Mouse (Mus musculus): ENCODE data around the gene Pgs1.

Gene Pgs1

GRCm38 (mm10) chr11:118043293-118043907 is 57.3 kb downstream of the Pgs1 start:
- no peak for DNase-seq (ENCODE audit: low read depth, low spot score)

DNA sequence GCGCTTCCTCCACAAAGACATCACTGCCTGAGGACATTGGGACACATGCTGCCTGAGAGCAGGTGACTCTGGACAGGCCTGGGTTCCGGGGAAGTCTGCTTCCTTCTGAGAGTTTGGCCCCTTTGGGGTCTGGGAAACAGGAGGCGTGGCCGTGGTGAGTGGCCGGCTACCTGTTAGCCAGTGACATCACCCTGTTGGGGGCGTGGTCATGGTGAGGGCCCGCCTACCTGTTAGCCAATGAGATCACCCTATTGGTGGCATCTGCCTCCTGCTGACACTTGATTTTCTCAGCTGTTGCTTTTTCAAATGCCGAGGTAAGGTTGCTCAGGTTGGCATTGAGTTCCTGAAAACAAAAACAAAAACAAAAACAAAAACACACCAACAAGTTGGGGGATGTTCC is 63.5 kb downstream of the Pgs1 start:
- no peak for DNase-seq (ENCODE audit: low read depth, low spot score)

DNA sequence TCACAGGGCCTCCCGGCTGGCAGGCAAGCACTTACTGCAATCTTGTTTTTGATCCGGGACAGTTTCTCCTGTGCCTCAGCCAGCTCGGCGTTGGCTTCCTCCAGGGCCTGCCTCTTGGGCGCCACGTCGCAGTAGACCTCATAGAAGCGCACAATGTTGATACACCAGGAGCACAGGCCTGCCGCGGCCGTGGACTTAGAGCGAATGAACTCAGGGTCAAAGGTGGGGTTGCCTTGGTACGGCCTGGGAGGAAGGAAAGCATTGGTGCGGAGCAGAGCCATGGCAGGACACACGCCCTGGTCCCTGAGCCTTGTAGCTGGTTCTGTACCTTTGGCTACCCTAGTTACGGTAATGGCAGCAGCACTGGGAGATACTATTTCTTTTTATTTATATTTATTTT is 64.1 kb downstream of the Pgs1 start:
- DNase-seq (ENCODE audit: low read depth, low spot score): no peak

- no peak for DNase-seq (ENCODE audit: low read depth, low spot score)
Observed at GRCm38 (mm10) chr11:118058367-118058766, 72.3 kb downstream of the Pgs1 start.

DNA sequence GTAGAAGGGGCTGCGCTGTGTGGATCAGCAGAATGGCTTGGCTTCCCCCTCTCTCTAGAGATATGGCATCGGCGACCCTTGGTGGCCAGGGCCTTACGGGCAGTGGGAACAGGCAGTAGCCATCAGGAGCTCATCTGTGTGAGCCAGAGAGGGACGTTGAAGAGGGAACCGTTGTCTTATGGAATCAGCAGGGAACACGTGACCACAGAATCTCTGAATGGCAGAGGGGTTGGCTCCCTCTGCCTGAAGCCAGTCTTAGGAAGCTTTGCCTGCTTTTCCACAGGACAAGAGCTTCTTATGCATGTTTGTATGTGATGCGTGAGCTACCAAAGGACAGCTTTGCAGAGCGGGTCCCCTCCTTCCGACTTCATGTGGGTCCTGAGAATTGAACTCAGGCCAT is 72.8 kb downstream of the Pgs1 start:
- DNase-seq (ENCODE audit: low read depth, low spot score): no peak

GRCm38 (mm10) chr11:118060038-118060437 is 73.9 kb downstream of the Pgs1 start:
- DNase-seq (ENCODE audit: low read depth, low spot score): no peak

DNA sequence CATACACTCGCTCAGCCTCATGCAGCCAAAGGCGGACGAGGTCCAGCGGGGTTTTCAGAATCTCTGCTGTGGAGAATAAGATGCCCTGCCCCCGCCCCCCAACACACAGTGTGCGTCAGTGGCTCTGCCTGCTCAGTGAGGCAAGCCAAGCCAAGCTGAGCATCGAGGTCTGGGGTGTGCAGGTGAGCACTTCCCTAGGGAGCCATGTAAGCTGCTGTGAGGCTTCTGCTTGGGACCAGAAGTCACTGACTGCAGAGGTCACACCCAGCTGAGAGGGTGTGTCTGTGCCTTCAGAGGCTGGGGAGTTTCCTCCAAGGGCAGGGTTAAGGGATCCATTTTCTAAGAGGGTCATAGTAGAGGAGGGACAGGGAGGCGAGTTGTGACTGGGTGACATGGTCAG is 81.5 kb downstream of the Pgs1 start:
- DNase-seq (ENCODE audit: low read depth, low spot score): no peak

GRCm38 (mm10) chr11:118068812-118069332 is 82.8 kb downstream of the Pgs1 start:
- DNase-seq (ENCODE audit: low read depth, low spot score): no peak

- DNase-seq (ENCODE audit: low read depth, low spot score): no peak
Observed at GRCm38 (mm10) chr11:118071227-118071912, 85.3 kb downstream of the Pgs1 start.
